Mouse (Mus musculus) Patski (cell line): ENCODE data around the gene Tefm. TPM values are rescaled to one million over a fixed set of nuclear protein-coding genes. Genes with fewer than 3 reads are reported as not detected.
"Not testable (repeated sequence)": the region's sequence is repeated elsewhere in the genome, so short reads cannot be mapped to it uniquely, and the experiment has no call there.

Experiments used
- ATAC-seq: fragments of 100-300 bp; one replicate; pipeline ENCODE4 v1.8.0; 2021
- CTCF ChIA-PET: fragments of 350-600 bp; sonication (Branson Sonifier 250); formaldehyde crosslinking; loops from one replicate; lab custom pipeline; 2022; ENCODE audit warnings: inconsistent platforms; lab: Charles Lee
- POLR2A ChIA-PET: fragments of 350-600 bp; sonication (Branson Sonifier 250); formaldehyde crosslinking; loops from one replicate; lab custom pipeline; 2022; ENCODE audit warnings: antibody characterized with exemption, inconsistent platforms; lab: Charles Lee
- DNase-seq: peaks from one replicate; pipeline ENCODE4 v3.0.0-alpha.2; 2011; ENCODE audit warnings: low read depth, low spot score
- H3K27me3 ChIP-seq: fragments of 371-371 bp; one replicate; pipeline ENCODE4 v1.5.1; 2021
- CTCF ChIP-seq: fragments of 100-300 bp; IDR thresholded peaks from one replicate; pipeline ENCODE4 v1.5.1; 2021
- in situ Hi-C: fragments of 300-500 bp; cut with MboI; formaldehyde crosslinking; loops from 3 replicates; pipeline ENCODE4 v1.11.1; 2018; ENCODE audit warnings: low pct_unique_long_range_greater_than_20kb, mixed read lengths
- polyA plus RNA-seq: library from polyadenylated mRNA; unstranded; gene quantifications from one replicate; pipeline ENCODE4 v1.2.3, GENCODE M21; 2021

Tefm gene
- polyA plus RNA-seq = 26.0 TPM

- in situ Hi-C loops = no loop called here
- ATAC-seq (peak; percentile 76), DNase-seq (peak; percentile 51)
- H3K27me3 ChIP-seq = no peaks in the 10 kb centered on the region
- POLR2A ChIA-PET = no interaction called here
- no peak for TF ChIP-seq CTCF
- CTCF ChIA-PET = no interaction called here
Observed at GRCm38 (mm10) chr11:80141825-80142521, at the start of gene Tefm. Gene Tefm, minus strand, starts transcription at chr11:80142175.

- DNase-seq (no peak), ATAC-seq (no peak)
- ChIA-PET CTCF (interaction anchor here (1.3 to 1.8 kb wide), 2 partner anchors 9 to 19 kb away, joined by 4 to 5 read pairs; partner anchors contain the start of gene Rhot1), POLR2A (no interaction called here)
- in situ Hi-C loops = loop anchor here (5.0 kb wide), 1 partner anchor 148 kb away; no protein-coding TSS in a partner anchor
- TF ChIP-seq CTCF = no peak
- no peaks in the 10 kb centered on the region for H3K27me3 ChIP-seq
Observed at GRCm38 (mm10) chr11:80190280-80190679, 48.3 kb upstream of the Tefm start.

- POLR2A ChIA-PET, DNase-seq, H3K27me3 ChIP-seq, in situ Hi-C loops, ATAC-seq: not testable (repeated sequence)
- CTCF ChIA-PET = interaction anchor here (1.0 to 1.9 kb wide), 4 partner anchors 9 to 20 kb away, joined by 3 to 5 read pairs (median 4); no protein-coding TSS in a partner anchor
Observed at GRCm38 (mm10) chr11:80185441-80185976, 43.5 kb upstream of the Tefm start.

- ChIA-PET CTCF (interaction anchor here (1.3 to 1.9 kb wide), 3 partner anchors 10 to 19 kb away, joined by 4 to 5 read pairs (median 5); no protein-coding TSS in a partner anchor), POLR2A (interaction anchor here (0.8 kb wide), 1 partner anchor 8 kb away, joined by 4 read pairs; no protein-coding TSS in a partner anchor)
- no peak for TF ChIP-seq CTCF
- H3K27me3 ChIP-seq = no peaks in the 10 kb centered on the region
- ATAC-seq (no peak), DNase-seq (no peak)
- in situ Hi-C loops = no loop called here
Observed at GRCm38 (mm10) chr11:80184531-80185071, 42.6 kb upstream of the Tefm start.

- POLR2A ChIA-PET = interaction anchor here (0.8 kb wide), 1 partner anchor 9 kb away, joined by 4 read pairs; no protein-coding TSS in a partner anchor
- in situ Hi-C loops = no loop called here
- DNase-seq = peak; percentile 77
- ATAC-seq = peak; percentile 95
- CTCF ChIA-PET = interaction anchor here (0.7 to 1.2 kb wide), 7 partner anchors 9 to 140 kb away, joined by 3 to 5 read pairs (median 4); partner anchors contain the start of gene Adap2
- H3K27me3 ChIP-seq = no peaks in the 10 kb centered on the region
- no peak for TF ChIP-seq CTCF
Observed at GRCm38 (mm10) chr11:80183705-80184255, 41.8 kb upstream of the Tefm start, which contains the start of gene Rnf135. Gene Rnf135, plus strand, starts transcription at chr11:80183851.

- in situ Hi-C loops, H3K27me3 ChIP-seq, POLR2A ChIA-PET, ATAC-seq: not testable (repeated sequence)
- CTCF ChIA-PET = interaction anchor here (0.7 to 1.2 kb wide), 7 partner anchors 10 to 140 kb away, joined by 3 to 5 read pairs (median 4); partner anchors contain the start of gene Adap2
- DNase-seq = peak; percentile 19
- TF ChIP-seq CTCF = peak; percentile 62
Observed at GRCm38 (mm10) chr11:80183054-80183704, 41.2 kb upstream of the Tefm start.

GRCm38 (mm10) chr11:80181021-80181749 lies 39.2 kb upstream of the Tefm start:
- in situ Hi-C loops = no loop called here
- POLR2A ChIA-PET = no interaction called here

GRCm38 (mm10) chr11:80178316-80178715 lies 36.3 kb upstream of the Tefm start:
- ATAC-seq (no peak), DNase-seq (no peak)
- in situ Hi-C loops = no loop called here
- H3K27me3 ChIP-seq = no peaks in the 10 kb centered on the region
- ChIA-PET CTCF (no interaction called here), POLR2A (no interaction called here)
- TF ChIP-seq CTCF = no peak

More at GRCm38 (mm10) chr11:80181021-80181749, 39.2 kb upstream of the Tefm start:
- CTCF ChIA-PET = no interaction called here
- DNase-seq = no peak
- H3K27me3 ChIP-seq = no peaks in the 10 kb centered on the region
- TF ChIP-seq CTCF = no peak
- ATAC-seq = no peak
